Mouse (Mus musculus): Measurements from ENCODE around the gene Stk36. TPM values are rescaled to one million over a fixed set of nuclear protein-coding genes. Genes with fewer than 3 reads are reported as not detected.

Gene Stk36
- polyA plus RNA-seq, 1 experiment from 2014 or later: 0.73 TPM

DNA sequence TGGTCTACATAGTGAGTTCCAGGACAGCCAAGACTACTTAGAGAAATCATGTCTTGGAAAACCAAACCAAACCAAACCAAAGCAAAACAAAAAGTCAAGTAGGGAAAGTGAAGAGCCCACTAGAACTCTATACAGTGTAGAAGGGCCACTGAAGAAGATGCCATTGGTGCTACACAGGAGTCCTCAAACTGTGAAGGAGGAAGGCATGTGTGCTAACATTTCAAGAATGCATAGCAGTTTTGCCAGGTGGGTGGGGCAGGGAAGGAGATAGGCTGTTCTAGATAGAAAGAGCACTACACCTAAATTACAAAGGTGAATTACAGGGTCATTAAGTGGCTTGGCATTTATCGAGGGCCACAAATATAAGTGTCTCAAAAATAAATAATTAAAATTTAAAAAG, 22.9 kb downstream of the Stk36 start:
- no peaks in the 10 kb centered on the region for H3K4me1 ChIP-seq (replicated peaks; ENCODE audit: control insufficient read depth, insufficient read depth, low read length)
- no peak overlapping the region for H3K9ac ChIP-seq (ENCODE audit: low read depth, low read length)
- no peaks in the 10 kb centered on the region for H3K9me3 ChIP-seq (ENCODE audit: control insufficient read depth)
- no peak for ATAC-seq
- no peaks in the 10 kb centered on the region for H3K36me3 ChIP-seq (ENCODE audit: control insufficient read depth, insufficient read depth)
- no peak for TF ChIP-seq CTCF (IDR thresholded peaks at IDR 0.05; ENCODE audit: low read depth)
- no peaks in the 10 kb centered on the region for H3K27me3 ChIP-seq (replicated peaks; ENCODE audit: control insufficient read depth, insufficient read depth, low read length)
- H3K4me2 ChIP-seq (replicated peaks; ENCODE audit: low read depth): no peak overlapping the region
- 77% methylated on average over 1 of the region's 1 CpGs for WGBS
- H3K4me3 ChIP-seq (ENCODE audit: low read depth, low read length): no peak overlapping the region
- no peak overlapping the region for H3K27ac ChIP-seq (ENCODE audit: low read depth, low read length)

DNA sequence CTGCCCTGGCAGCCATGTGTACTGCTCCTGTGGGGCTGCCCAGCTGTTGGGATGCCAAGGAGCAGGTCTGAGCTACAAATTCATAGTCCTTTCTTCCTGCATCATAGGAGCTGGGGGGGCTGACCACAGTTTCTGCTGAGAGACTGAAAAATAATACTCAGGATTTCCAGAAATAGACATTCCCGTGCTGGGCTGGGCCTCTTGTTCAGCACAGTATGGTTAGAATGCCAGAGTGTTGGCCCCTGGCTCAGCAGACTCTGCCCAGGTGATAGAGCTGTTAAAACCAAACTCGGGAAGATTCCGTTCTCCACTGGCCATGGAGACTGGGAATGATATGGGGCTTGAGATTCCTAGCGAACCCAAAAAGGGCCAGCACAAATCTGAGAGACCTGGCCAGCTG, 24.8 kb downstream of the Stk36 start:
- no peak overlapping the region for H3K4me2 ChIP-seq (replicated peaks; ENCODE audit: low read depth)
- H3K9ac ChIP-seq (ENCODE audit: low read depth, low read length): no peak overlapping the region
- no peak for ATAC-seq
- no peaks in the 10 kb centered on the region for H3K9me3 ChIP-seq (ENCODE audit: control insufficient read depth)
- no peaks in the 10 kb centered on the region for H3K4me1 ChIP-seq (replicated peaks; ENCODE audit: control insufficient read depth, insufficient read depth, low read length)
- no peak overlapping the region for H3K4me3 ChIP-seq (ENCODE audit: low read depth, low read length)
- no peak for TF ChIP-seq CTCF (IDR thresholded peaks at IDR 0.05; ENCODE audit: low read depth)
- H3K27me3 ChIP-seq (replicated peaks; ENCODE audit: control insufficient read depth, insufficient read depth, low read length): no peaks in the 10 kb centered on the region
- H3K36me3 ChIP-seq (ENCODE audit: control insufficient read depth, insufficient read depth): no peaks in the 10 kb centered on the region
- WGBS: 80% methylated on average over 4 of the region's 4 CpGs
- no peak overlapping the region for H3K27ac ChIP-seq (ENCODE audit: low read depth, low read length)

DNA sequence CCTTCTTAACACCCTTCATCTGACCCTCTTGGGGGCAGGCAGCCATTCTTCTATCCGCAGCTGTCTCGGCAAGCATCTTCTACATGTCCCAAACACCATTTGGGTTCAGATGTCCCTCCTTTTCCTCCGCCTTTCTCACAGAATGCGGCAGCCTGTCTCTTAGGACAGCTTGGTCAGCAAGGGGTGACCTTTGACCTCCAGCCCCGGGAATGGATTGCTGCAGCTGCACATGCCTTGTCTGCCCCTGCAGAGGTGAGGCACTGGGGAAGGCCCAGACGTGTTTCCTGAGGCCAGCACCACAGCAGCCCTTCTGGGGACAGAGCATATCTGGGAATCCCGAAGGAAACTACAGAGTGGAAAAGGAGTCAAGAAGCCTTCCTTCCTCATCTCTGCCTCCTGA, 26.8 kb downstream of the Stk36 start:
- no peak overlapping the region for H3K4me2 ChIP-seq (replicated peaks; ENCODE audit: low read depth)
- H3K36me3 ChIP-seq (ENCODE audit: control insufficient read depth, insufficient read depth): no peaks in the 10 kb centered on the region
- H3K27me3 ChIP-seq (replicated peaks; ENCODE audit: control insufficient read depth, insufficient read depth, low read length): no peaks in the 10 kb centered on the region
- 48% methylated on average over 7 of the region's 7 CpGs for WGBS
- no peak for ATAC-seq
- no peaks in the 10 kb centered on the region for H3K9me3 ChIP-seq (ENCODE audit: control insufficient read depth)
- TF ChIP-seq CTCF (IDR thresholded peaks at IDR 0.05; ENCODE audit: low read depth): no peak
- H3K27ac ChIP-seq (ENCODE audit: low read depth, low read length): no peak overlapping the region
- no peaks in the 10 kb centered on the region for H3K4me1 ChIP-seq (replicated peaks; ENCODE audit: control insufficient read depth, insufficient read depth, low read length)
- no peak overlapping the region for H3K9ac ChIP-seq (ENCODE audit: low read depth, low read length)
- no peak overlapping the region for H3K4me3 ChIP-seq (ENCODE audit: low read depth, low read length)

DNA sequence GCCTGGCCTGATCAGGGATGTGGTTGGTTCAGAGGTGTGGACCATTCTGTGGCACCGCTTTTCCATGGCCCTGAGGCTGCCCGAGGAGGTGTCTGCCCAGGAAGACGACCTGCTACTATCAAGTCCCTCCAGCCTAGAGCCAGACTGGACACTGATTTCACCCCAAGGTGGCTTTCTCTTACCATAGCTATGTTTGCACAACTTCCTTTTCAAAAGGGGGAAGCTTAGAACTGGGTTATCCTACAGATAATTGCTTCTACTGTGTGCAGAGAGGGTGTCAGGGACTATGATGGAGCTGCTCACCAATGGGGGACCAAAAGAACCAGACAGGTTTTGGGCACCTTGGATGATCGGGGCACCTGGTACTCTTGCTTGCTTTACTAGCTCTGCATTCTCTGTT, 31.5 kb downstream of the Stk36 start:
- H3K4me1 ChIP-seq (replicated peaks; ENCODE audit: control insufficient read depth, insufficient read depth, low read length): no peaks in the 10 kb centered on the region
- no peaks in the 10 kb centered on the region for H3K9me3 ChIP-seq (ENCODE audit: control insufficient read depth)
- WGBS: 85% methylated on average over 4 of the region's 4 CpGs
- no peak overlapping the region for H3K27ac ChIP-seq (ENCODE audit: low read depth, low read length)
- H3K27me3 ChIP-seq (replicated peaks; ENCODE audit: control insufficient read depth, insufficient read depth, low read length): no peaks in the 10 kb centered on the region
- no peak for ATAC-seq
- H3K9ac ChIP-seq (ENCODE audit: low read depth, low read length): no peak overlapping the region
- no peaks in the 10 kb centered on the region for H3K36me3 ChIP-seq (ENCODE audit: control insufficient read depth, insufficient read depth)
- no peak overlapping the region for H3K4me2 ChIP-seq (replicated peaks; ENCODE audit: low read depth)
- TF ChIP-seq CTCF (IDR thresholded peaks at IDR 0.05; ENCODE audit: low read depth): no peak
- H3K4me3 ChIP-seq (ENCODE audit: low read depth, low read length): no peak overlapping the region

DNA sequence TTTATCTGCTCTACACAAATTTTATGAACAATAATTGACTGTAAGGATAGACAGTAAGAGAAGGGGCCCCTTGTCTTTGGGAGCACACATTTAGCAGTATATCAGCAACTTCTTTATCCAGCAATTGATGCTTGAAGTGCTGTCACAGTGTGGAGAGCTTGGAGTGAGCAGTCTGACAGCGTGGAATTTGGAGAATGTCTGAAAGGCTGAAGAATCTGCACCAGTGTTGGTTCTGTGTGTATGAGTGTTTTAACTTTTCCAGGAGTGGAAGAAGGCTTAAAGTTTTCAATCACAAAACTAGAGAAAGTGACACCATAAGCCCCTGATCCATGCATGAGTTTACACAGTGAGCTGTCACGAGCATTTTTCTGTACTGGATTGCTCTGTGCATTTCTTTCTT, 42.3 kb downstream of the Stk36 start:
- 70% methylated on average over 2 of the region's 2 CpGs for WGBS
- no peak for ATAC-seq
- no peak for TF ChIP-seq CTCF (IDR thresholded peaks at IDR 0.05; ENCODE audit: low read depth)

DNA sequence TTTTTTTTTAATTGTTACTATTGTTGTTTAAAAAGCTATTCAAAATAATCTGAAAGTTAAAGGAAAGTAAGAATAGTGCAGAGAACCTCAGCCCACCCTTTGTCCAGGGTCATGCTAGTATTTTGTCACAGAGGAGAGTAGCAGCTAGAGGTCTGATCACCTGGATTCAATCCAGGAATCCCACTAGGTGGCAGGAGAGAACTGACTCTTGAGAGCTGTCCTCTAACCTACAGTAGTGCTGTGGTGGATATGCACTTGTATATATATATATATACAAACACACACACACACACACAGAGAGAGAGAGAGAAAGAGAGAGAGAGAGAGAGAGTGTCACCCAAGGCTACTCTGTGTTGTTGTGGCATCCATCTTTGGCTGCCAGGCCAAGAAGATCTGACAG, 42.7 kb downstream of the Stk36 start:
- Histone ChIP-seq H3K36me3 (ENCODE audit: control insufficient read depth, insufficient read depth) (no peaks in the 10 kb centered on the region), H3K4me3 (ENCODE audit: low read depth, low read length) (no peak overlapping the region), H3K9me3 (ENCODE audit: control insufficient read depth) (no peaks in the 10 kb centered on the region), H3K4me2 (replicated peaks; ENCODE audit: low read depth) (no peak overlapping the region), H3K4me1 (replicated peaks; ENCODE audit: control insufficient read depth, insufficient read depth, low read length) (no peaks in the 10 kb centered on the region), H3K27me3 (replicated peaks; ENCODE audit: control insufficient read depth, insufficient read depth, low read length) (no peaks in the 10 kb centered on the region), H3K9ac (ENCODE audit: low read depth, low read length) (no peak overlapping the region), H3K27ac (ENCODE audit: low read depth, low read length) (no peak overlapping the region)
- ATAC-seq: no peak
- TF ChIP-seq CTCF (IDR thresholded peaks at IDR 0.05; ENCODE audit: low read depth): peak; percentile 77

More for the DNA sequence above, 42.3 kb downstream of the Stk36 start:
- Histone ChIP-seq H3K36me3 (ENCODE audit: control insufficient read depth, insufficient read depth) (no peaks in the 10 kb centered on the region), H3K27ac (ENCODE audit: low read depth, low read length) (no peak overlapping the region), H3K27me3 (replicated peaks; ENCODE audit: control insufficient read depth, insufficient read depth, low read length) (no peaks in the 10 kb centered on the region), H3K9me3 (ENCODE audit: control insufficient read depth) (no peaks in the 10 kb centered on the region), H3K4me2 (replicated peaks; ENCODE audit: low read depth) (no peak overlapping the region), H3K9ac (ENCODE audit: low read depth, low read length) (no peak overlapping the region), H3K4me1 (replicated peaks; ENCODE audit: control insufficient read depth, insufficient read depth, low read length) (no peaks in the 10 kb centered on the region), H3K4me3 (ENCODE audit: low read depth, low read length) (no peak overlapping the region)
